Mouse (Mus musculus): Measurements from ENCODE around the gene Frem2. TPM values are rescaled to one million over a fixed set of nuclear protein-coding genes. Genes with fewer than 3 reads are reported as not detected.
A peak's percentile ranks its signal among the peaks of the same experiment; 100 is the strongest.

Frem2 gene
- polyA plus RNA-seq, 1 experiment from 2014 or later, result 4.0 TPM

GRCm38 (mm10) chr3:53655343-53655742 is 1.8 kb downstream of the Frem2 start:
- WGBS, result 92% methylated on average over 13 of the region's 13 CpGs

DNA sequence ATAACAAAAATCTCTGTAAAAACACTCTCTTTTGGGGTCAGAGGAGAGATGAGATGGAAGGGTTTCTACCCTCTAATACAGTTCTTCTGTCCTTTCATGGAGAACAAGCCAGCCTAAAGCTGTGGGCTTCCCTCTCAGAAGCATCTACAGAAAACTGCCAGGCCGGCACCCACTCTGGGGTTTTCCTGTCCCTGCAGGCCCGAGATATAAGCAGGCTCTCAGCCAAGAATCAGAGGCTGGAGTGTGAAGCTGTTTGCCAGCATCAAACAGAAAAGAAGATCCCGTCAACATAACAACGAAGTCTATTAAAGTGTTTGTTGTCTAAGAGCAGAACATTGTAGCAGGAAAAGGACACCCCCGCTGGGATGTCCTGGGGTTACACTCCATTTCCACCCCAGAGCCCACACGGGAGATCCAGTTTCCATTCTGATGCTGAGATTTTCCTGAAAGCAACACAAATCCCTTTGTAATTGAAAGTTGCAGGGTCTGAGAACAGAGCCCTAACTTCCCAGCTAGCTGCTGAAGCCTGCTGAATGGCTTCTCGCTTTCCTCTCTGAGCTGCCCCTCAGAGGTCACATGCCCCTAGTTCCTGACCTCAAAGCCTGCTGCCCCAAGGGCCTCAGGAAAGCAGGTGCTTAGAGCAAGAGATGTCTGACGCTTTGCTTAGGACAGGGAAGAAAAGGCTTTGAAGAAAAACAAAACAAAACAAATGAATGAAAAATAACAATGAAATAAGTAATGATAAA is 7.0 kb downstream of the Frem2 start:
- H3K27ac ChIP-seq, result peak overlapping the region; percentile 78
- H3K27me3 ChIP-seq (ENCODE audit: poor library complexity, severe bottlenecking), result peaks cover 10% of the 10 kb centered on the region
- no peak for DNase-seq (ENCODE audit: extremely low spot score, low spot score)
- peaks cover 34% of the 10 kb centered on the region for H3K9me3 ChIP-seq
- H3K4me1 ChIP-seq, result peaks cover 24% of the 10 kb centered on the region
- peaks cover 36% of the 10 kb centered on the region for H3K36me3 ChIP-seq (replicated peaks)
- 3% methylated on average over 8 of the region's 8 CpGs for WGBS
- peak overlapping the region; percentile 10; the same call in 1 of the 2 replicates for H3K4me3 ChIP-seq

More at GRCm38 (mm10) chr3:53655343-53655742, 1.8 kb downstream of the Frem2 start:
- H3K4me1 ChIP-seq, result peaks cover 35% of the 10 kb centered on the region
- peaks cover 48% of the 10 kb centered on the region for H3K27me3 ChIP-seq (ENCODE audit: poor library complexity, severe bottlenecking)
- no peak overlapping the region for H3K4me3 ChIP-seq
- H3K36me3 ChIP-seq (replicated peaks), result peaks cover 41% of the 10 kb centered on the region
- no peak for DNase-seq (ENCODE audit: extremely low spot score, low spot score)
- H3K27ac ChIP-seq, result no peak overlapping the region
- peaks cover 41% of the 10 kb centered on the region for H3K9me3 ChIP-seq

GRCm38 (mm10) chr3:53649425-53649824 is 7.7 kb downstream of the Frem2 start:
- DNase-seq (ENCODE audit: extremely low spot score, low spot score), result no peak
- 39% methylated on average over 4 of the region's 4 CpGs for WGBS

DNA sequence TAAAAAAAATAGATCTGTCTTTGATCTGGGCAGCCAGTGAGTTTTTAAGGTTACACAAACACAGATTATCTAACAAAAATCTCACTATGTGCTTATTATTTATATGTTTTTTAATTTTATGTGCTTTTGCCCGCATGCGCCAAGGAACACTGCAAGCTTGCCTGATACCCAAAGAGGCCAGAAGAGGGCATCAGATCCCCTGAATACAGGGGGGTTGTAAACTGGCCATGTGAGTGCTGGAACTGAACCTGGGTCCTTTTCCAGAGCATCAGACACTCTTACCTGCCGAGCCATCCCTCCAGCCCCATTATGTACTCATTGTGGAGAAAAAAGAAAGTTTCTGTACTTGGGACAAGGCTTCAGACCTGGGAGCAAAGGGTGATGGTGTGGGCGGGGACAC is 8.3 kb downstream of the Frem2 start:
- 71% methylated on average over 4 of the region's 4 CpGs for WGBS
- Histone ChIP-seq H3K27me3 (ENCODE audit: poor library complexity, severe bottlenecking) (no peaks in the 10 kb centered on the region), H3K36me3 (replicated peaks) (peaks cover 23% of the 10 kb centered on the region), H3K4me1 (peaks cover 32% of the 10 kb centered on the region), H3K4me3 (no peak overlapping the region), H3K9me3 (peaks cover 22% of the 10 kb centered on the region), H3K27ac (no peak overlapping the region)
- no peak for DNase-seq (ENCODE audit: extremely low spot score, low spot score)

More at GRCm38 (mm10) chr3:53649425-53649824, 7.7 kb downstream of the Frem2 start:
- Histone ChIP-seq H3K9me3 (peaks cover 27% of the 10 kb centered on the region), H3K27me3 (ENCODE audit: poor library complexity, severe bottlenecking) (0 out of 2 replicates have a peak, but pooled peaks cover 2% of the 10 kb centered on the region), H3K27ac (no peak overlapping the region), H3K4me1 (peaks cover 31% of the 10 kb centered on the region), H3K36me3 (replicated peaks) (peaks cover 29% of the 10 kb centered on the region), H3K4me3 (no peak overlapping the region)

DNA sequence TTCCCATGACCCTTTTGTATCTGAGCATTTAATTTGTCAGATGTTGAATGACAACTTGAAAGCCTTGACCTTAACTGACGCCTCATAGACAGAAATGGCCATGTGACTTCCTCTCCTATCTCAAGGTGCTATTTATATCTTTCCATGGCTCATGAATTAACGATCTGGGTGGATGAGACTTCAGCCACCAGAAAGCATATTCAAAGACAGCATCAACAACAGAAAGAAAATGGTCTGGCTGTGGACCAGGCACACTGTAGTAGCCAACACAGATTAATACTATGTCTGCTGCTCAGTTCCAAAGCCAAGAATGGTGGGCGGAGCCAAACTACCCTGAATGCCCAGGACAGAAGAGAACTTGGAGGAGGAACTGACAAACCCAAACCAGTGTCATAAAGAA is 21.2 kb downstream of the Frem2 start:
- DNase-seq (ENCODE audit: extremely low spot score, low spot score), result no peak
- H3K27me3 ChIP-seq (ENCODE audit: poor library complexity, severe bottlenecking), result no peaks in the 10 kb centered on the region
- H3K4me3 ChIP-seq, result no peak overlapping the region
- H3K9me3 ChIP-seq, result no peaks in the 10 kb centered on the region
- H3K4me1 ChIP-seq, result peaks cover 4% of the 10 kb centered on the region
- 85% methylated on average over 3 of the region's 3 CpGs for WGBS
- no peak overlapping the region for H3K27ac ChIP-seq
- no peaks in the 10 kb centered on the region for H3K36me3 ChIP-seq (replicated peaks)

DNA sequence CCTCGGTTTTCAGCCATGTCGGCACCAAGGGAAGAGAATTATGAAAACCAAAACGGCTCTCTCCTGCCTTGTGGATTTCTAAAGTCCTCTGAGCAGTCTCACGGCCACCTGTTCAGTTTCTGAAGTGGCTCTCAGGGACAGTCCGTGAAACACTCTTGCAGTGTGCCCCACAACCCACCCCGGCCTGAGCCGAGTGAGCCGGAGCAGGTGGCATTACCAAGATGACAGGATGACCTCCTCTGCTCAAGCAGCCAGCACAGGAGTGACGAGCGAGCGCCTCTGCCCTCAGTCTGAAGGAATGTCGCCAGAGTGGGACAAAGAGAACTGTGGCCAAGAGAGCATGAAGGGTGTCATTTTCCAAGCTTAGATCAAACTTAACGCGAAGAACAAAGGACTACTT is 26.0 kb downstream of the Frem2 start:
- H3K4me3 ChIP-seq, result no peak overlapping the region
- H3K9me3 ChIP-seq, result no peaks in the 10 kb centered on the region
- 0 out of 2 replicates have a peak overlapping the region, but pooled peaks have one; percentile 51 for H3K27ac ChIP-seq
- 72% methylated on average over 14 of the region's 14 CpGs for WGBS
- no peaks in the 10 kb centered on the region for H3K36me3 ChIP-seq (replicated peaks)
- H3K4me1 ChIP-seq, result peaks cover 8% of the 10 kb centered on the region
- DNase-seq (ENCODE audit: extremely low spot score, low spot score), result no peak
- H3K27me3 ChIP-seq (ENCODE audit: poor library complexity, severe bottlenecking), result no peaks in the 10 kb centered on the region

DNA sequence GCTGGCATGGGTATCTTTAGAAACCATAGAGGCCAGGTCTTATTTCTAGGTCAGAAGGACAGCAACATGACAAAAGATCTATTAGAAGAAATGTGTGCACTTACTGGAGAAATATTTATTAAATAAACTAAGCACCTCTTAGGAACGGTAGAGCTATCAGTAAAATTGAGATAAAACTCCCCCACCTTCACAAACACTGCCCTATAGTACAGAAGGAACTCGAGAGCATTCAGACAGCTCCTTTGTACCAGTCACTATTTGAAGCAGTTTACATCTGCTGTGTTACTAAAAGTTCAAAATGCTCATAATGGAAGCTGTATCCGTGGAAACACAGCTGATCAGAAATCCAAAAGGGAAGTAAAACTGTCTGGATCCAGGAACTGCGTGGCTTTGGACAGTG is 26.5 kb downstream of the Frem2 start:
- Histone ChIP-seq H3K36me3 (replicated peaks) (no peaks in the 10 kb centered on the region), H3K4me3 (no peak overlapping the region), H3K4me1 (peaks cover 8% of the 10 kb centered on the region), H3K27ac (no peak overlapping the region), H3K9me3 (no peaks in the 10 kb centered on the region), H3K27me3 (ENCODE audit: poor library complexity, severe bottlenecking) (no peaks in the 10 kb centered on the region)
- DNase-seq (ENCODE audit: extremely low spot score, low spot score), result no peak
- 84% methylated on average over 4 of the region's 4 CpGs for WGBS

GRCm38 (mm10) chr3:53629966-53630365 is 27.2 kb downstream of the Frem2 start:
- Histone ChIP-seq H3K4me1 (peaks cover 8% of the 10 kb centered on the region), H3K9me3 (no peaks in the 10 kb centered on the region), H3K4me3 (no peak overlapping the region), H3K27me3 (ENCODE audit: poor library complexity, severe bottlenecking) (no peaks in the 10 kb centered on the region), H3K36me3 (replicated peaks) (no peaks in the 10 kb centered on the region), H3K27ac (no peak overlapping the region)
- whole genome bisulfite sequencing, result 93% methylated on average over 5 of the region's 5 CpGs
- DNase-seq (ENCODE audit: extremely low spot score, low spot score), result no peak

DNA sequence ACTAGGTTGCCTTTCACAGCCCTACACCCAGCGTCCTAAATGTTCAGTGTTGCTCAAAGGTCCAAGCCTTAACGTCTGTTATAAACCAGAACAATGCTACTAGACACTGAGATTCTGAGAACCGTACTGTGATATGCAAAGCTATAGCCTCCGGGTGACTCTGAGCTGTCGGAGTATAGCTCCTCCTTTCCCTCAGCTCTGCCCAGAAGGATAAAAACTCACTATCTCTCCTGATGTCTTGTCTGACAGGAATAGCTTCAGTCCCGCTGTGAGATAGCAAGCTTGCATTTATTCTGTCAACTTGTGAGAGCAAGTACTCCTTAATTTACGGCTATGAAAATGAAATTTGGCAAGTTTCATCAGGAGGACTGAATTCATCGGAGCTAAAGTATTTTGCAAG is 33.9 kb downstream of the Frem2 start:
- H3K9me3 ChIP-seq, result no peaks in the 10 kb centered on the region
- no peak for DNase-seq (ENCODE audit: extremely low spot score, low spot score)
- H3K27me3 ChIP-seq (ENCODE audit: poor library complexity, severe bottlenecking), result no peaks in the 10 kb centered on the region
- H3K27ac ChIP-seq, result no peak overlapping the region
- H3K4me1 ChIP-seq, result 0 out of 2 replicates have a peak, but pooled peaks cover 7% of the 10 kb centered on the region
- WGBS, result 87% methylated on average over 8 of the region's 8 CpGs
- H3K36me3 ChIP-seq (replicated peaks), result no peaks in the 10 kb centered on the region
- H3K4me3 ChIP-seq, result no peak overlapping the region

DNA sequence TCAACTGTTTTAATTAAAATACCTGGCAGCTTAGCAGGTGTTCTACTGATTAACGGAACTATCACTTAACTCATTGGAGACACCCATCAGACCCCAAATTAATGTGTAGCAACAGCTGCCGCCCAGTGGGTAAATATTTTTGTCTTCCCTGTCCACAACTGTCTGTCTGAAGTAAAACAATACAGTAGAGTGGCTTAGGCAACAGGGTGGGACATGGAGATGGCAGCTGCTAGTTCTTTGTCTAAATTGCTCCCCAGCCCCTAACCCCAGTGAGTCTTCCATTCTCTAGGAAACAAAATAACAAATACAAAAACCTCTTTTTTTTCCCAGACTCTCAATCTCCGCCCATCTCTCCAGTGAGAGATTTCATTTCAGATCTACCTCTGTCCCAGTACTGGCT is 36.2 kb downstream of the Frem2 start:
- 0 out of 2 replicates have a peak overlapping the region, but pooled peaks have one; percentile 44 for H3K27ac ChIP-seq
- H3K4me1 ChIP-seq, result 0 out of 2 replicates have a peak, but pooled peaks cover 7% of the 10 kb centered on the region
- no peaks in the 10 kb centered on the region for H3K27me3 ChIP-seq (ENCODE audit: poor library complexity, severe bottlenecking)
- no peaks in the 10 kb centered on the region for H3K9me3 ChIP-seq
- WGBS, result 89% methylated on average over 3 of the region's 3 CpGs
- no peak overlapping the region for H3K4me3 ChIP-seq
- DNase-seq (ENCODE audit: extremely low spot score, low spot score), result no peak
- H3K36me3 ChIP-seq (replicated peaks), result no peaks in the 10 kb centered on the region

GRCm38 (mm10) chr3:53620355-53620754 is 36.8 kb downstream of the Frem2 start:
- Histone ChIP-seq H3K27ac (no peak overlapping the region), H3K27me3 (ENCODE audit: poor library complexity, severe bottlenecking) (no peaks in the 10 kb centered on the region), H3K4me1 (0 out of 2 replicates have a peak, but pooled peaks cover 7% of the 10 kb centered on the region), H3K9me3 (no peaks in the 10 kb centered on the region), H3K4me3 (no peak overlapping the region), H3K36me3 (replicated peaks) (no peaks in the 10 kb centered on the region)
- no peak for DNase-seq (ENCODE audit: extremely low spot score, low spot score)
- 92% methylated on average over 8 of the region's 8 CpGs for whole genome bisulfite sequencing

DNA sequence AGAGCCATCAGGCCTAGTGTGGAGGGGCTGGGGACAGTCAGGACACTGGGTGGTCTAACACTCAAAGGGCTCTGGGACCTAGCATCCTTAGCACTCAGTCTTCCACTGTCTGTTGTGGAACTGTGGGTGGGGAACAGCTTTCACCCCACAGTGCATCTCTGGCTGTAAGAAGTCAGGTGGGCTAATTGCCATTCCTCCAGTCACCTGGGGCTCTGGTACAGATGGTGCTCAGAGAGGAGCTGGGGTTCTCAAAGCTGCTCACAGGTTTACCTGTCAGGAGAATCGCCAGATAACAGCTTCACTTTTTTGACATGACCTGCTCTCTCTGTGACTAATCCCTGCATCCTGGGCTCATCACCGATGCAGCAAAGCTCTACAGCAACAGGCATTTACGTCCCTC is 46.0 kb downstream of the Frem2 start:
- no peak for DNase-seq (ENCODE audit: extremely low spot score, low spot score)
- 79% methylated on average over 3 of the region's 3 CpGs for WGBS

DNA sequence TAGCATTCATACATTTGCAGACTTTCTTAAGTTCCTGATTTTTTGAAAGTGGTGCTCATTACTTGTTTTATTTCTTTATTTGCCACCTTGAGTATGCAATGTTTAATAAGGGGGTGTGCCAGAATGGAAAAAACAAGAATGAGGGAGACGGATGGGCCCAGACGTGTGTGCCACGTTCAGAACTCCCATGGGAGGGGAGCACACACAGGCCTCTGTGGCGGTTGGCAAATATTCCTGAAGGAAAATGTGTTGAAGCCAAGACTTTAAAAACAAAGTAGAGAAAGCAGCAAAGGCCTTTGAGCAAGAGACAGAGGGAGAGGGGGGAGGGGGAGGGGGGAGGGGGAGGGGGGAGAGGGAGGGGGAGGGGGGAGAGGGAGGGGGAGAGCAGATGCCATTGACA is 47.3 kb downstream of the Frem2 start:
- no peak for DNase-seq (ENCODE audit: extremely low spot score, low spot score)
- no peak overlapping the region for H3K4me3 ChIP-seq
- peaks cover 7% of the 10 kb centered on the region; the same call in 1 of the 2 replicates for H3K9me3 ChIP-seq
- no peak overlapping the region for H3K27ac ChIP-seq
- 90% methylated on average over 4 of the region's 4 CpGs for WGBS
- 0 out of 2 replicates have a peak, but pooled peaks cover 4% of the 10 kb centered on the region for H3K36me3 ChIP-seq (replicated peaks)
- no peaks in the 10 kb centered on the region for H3K4me1 ChIP-seq
- H3K27me3 ChIP-seq (ENCODE audit: poor library complexity, severe bottlenecking), result no peaks in the 10 kb centered on the region

More for the DNA sequence above, 46.0 kb downstream of the Frem2 start:
- Histone ChIP-seq H3K4me1 (no peaks in the 10 kb centered on the region), H3K36me3 (replicated peaks) (no peaks in the 10 kb centered on the region), H3K4me3 (no peak overlapping the region), H3K27ac (no peak overlapping the region), H3K9me3 (no peaks in the 10 kb centered on the region), H3K27me3 (ENCODE audit: poor library complexity, severe bottlenecking) (no peaks in the 10 kb centered on the region)
